Mouse (Mus musculus): ENCODE results near the gene Blmh. TPM values are rescaled to one million over a fixed set of nuclear protein-coding genes. Genes with fewer than 3 reads are reported as not detected.

Blmh gene
- total and polyA plus RNA-seq, 3 experiments = 167 to 261 (median 212) TPM

DNA sequence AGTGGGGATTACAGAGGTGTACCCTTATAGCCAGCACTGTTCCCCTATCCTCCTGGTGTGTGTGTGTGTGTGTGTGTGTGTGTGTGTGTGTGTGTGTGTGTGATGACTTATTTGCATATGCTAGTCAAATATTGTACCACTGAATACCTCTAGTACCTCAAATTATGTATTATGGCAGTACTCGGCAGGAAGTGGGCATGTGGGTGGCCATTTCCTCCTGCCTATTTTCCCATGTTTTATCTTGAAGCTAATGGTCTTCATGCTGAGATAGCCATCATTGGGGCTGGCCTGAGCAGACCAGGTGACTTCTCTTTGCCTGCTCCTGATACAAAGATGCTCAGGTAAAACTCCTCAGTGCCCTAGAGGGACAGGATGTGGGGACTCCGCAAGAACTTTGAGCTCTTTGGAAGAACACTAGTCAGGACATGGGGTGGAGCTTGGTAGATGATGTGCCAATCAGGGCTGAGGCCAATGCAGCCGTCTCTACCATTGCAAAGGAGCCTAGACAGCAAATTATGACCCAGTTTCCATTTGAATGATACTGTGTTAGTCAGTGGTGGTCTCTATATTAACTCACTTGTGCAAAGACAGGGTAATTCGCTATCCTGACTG, 32.8 kb upstream of the Blmh start:
- H3K4me1 ChIP-seq (ENCODE audit: control insufficient read depth in 1 of 2, insufficient read depth in 2 of 2) = peaks cover 9 to 37% of the 10 kb centered on the region in 2 experiments; a peak in 3 of 4 replicates
- in situ Hi-C loops (cut with MboI; ENCODE audit: low pct_ligation_motif_present, low pct_unique_long_range_greater_than_20kb, low sequenced_read_pairs) (loop anchor here (5.0 to 10.0 kb wide), 2 partner anchors 105 to 197 kb away; no protein-coding TSS in a partner anchor), dilution Hi-C loops (cut with MboI; ENCODE audit: extremely low pct_ligation_motif_present, extremely low pct_unique_long_range_greater_than_20kb, low sequenced_read_pairs) (no loop called here)
- no peaks in the 10 kb centered on the region for H3K9me3 ChIP-seq (replicated peaks; ENCODE audit: low read length)
- no peak for DNase-seq (ENCODE audit: extremely low read depth)
- H3K4me3 ChIP-seq (replicated peaks in 1 of 3; ENCODE audit: low read depth in 2 of 3, low read length in 2 of 3, poor library complexity in 1 of 3) = no peak overlapping the region
- H3K9ac ChIP-seq (ENCODE audit: insufficient read depth, low read depth) = no peak overlapping the region
- H3K4me2 ChIP-seq (ENCODE audit: insufficient read depth, low read depth, poor library complexity, severe bottlenecking) = no peak overlapping the region
- no peaks in the 10 kb centered on the region for H3K79me2 ChIP-seq (replicated peaks; ENCODE audit: control insufficient read depth, extremely low read depth, insufficient read depth, poor library complexity, severe bottlenecking)
- H3K27ac ChIP-seq (ENCODE audit: insufficient read depth, low read depth) = no peak overlapping the region
- H3K36me3 ChIP-seq (replicated peaks in 1 of 2; ENCODE audit: control insufficient read depth in 1 of 2, insufficient read depth in 1 of 2, low read length in 1 of 2) = no peaks in the 10 kb centered on the region
- H3K27me3 ChIP-seq (replicated peaks) = no peaks in the 10 kb centered on the region
- no peak for TF ChIP-seq BHLHE40 (IDR thresholded peaks at IDR 0.05; ENCODE audit: low read depth, low read length)
- TF ChIP-seq SIN3A (IDR thresholded peaks at IDR 0.05; ENCODE audit: low read length) = no peak
- no peak for TF ChIP-seq ELF1 (IDR thresholded peaks at IDR 0.05; ENCODE audit: low read depth, low read length)
- TF ChIP-seq GABPA (IDR thresholded peaks at IDR 0.05; ENCODE audit: insufficient replicate concordance, low read depth, low read length) = no peak
- no peak for TF ChIP-seq RCOR1 (conservative IDR thresholded peaks at IDR 0.05; ENCODE audit: low read depth, low read length)
- TF ChIP-seq CTCF (conservative IDR thresholded peaks at IDR 0.05 in 1 of 2, IDR thresholded peaks at IDR 0.05 in 1 of 2; ENCODE audit: low read depth in 2 of 2, low read length in 2 of 2) = no peak
- no peak for TF ChIP-seq RAD21 (IDR thresholded peaks at IDR 0.05; ENCODE audit: low read depth, low read length)
- TF ChIP-seq ZKSCAN1 (IDR thresholded peaks at IDR 0.05; ENCODE audit: borderline replicate concordance, low read depth, low read length) = no peak
- no peak for TF ChIP-seq JUN (IDR thresholded peaks at IDR 0.05; ENCODE audit: insufficient read depth, low read depth, low read length)
- TF ChIP-seq MYC (IDR thresholded peaks at IDR 0.05; ENCODE audit: low read depth, low read length) = no peak
- no peak for TF ChIP-seq USF1 (IDR thresholded peaks at IDR 0.05; ENCODE audit: low read depth, low read length)
- TF ChIP-seq MAFK (IDR thresholded peaks at IDR 0.05; ENCODE audit: insufficient replicate concordance, low read length) = no peak
- no peak for TF ChIP-seq KAT2A (IDR thresholded peaks at IDR 0.05; ENCODE audit: insufficient replicate concordance, low read length)
- no peak for TF ChIP-seq ZC3H11A (IDR thresholded peaks at IDR 0.05; ENCODE audit: low read depth, low read length)
- TF ChIP-seq MAZ (IDR thresholded peaks at IDR 0.05; ENCODE audit: low read depth, low read length) = no peak
- no peak for TF ChIP-seq CHD1 (IDR thresholded peaks at IDR 0.05; ENCODE audit: low read depth, low read length)
- TF ChIP-seq NELFE (IDR thresholded peaks at IDR 0.05; ENCODE audit: low read depth, low read length) = no peak
- no peak for TF ChIP-seq MEF2A (IDR thresholded peaks at IDR 0.05; ENCODE audit: borderline replicate concordance, low read depth, low read length)
- no peak for TF ChIP-seq HCFC1 (IDR thresholded peaks at IDR 0.05; ENCODE audit: low read depth, low read length)
- TF ChIP-seq UBTF (IDR thresholded peaks at IDR 0.05; ENCODE audit: low read depth, low read length) = no peak

- no peak overlapping the region for H3K4me3 ChIP-seq (replicated peaks in 1 of 3; ENCODE audit: low read depth in 2 of 3, low read length in 2 of 3, poor library complexity in 1 of 3)
- dilution Hi-C loops (cut with MboI; ENCODE audit: extremely low pct_ligation_motif_present, extremely low pct_unique_long_range_greater_than_20kb, low sequenced_read_pairs) (no loop called here), in situ Hi-C loops (cut with MboI; ENCODE audit: low pct_ligation_motif_present, low pct_unique_long_range_greater_than_20kb, low sequenced_read_pairs) (loop anchor here (5.0 to 10.0 kb wide), 2 partner anchors 106 to 198 kb away; no protein-coding TSS in a partner anchor)
- no peak overlapping the region for H3K27ac ChIP-seq (ENCODE audit: insufficient read depth, low read depth)
- no peaks in the 10 kb centered on the region for H3K79me2 ChIP-seq (replicated peaks; ENCODE audit: control insufficient read depth, extremely low read depth, insufficient read depth, poor library complexity, severe bottlenecking)
- no peaks in the 10 kb centered on the region for H3K9me3 ChIP-seq (replicated peaks; ENCODE audit: low read length)
- no peaks in the 10 kb centered on the region for H3K27me3 ChIP-seq (replicated peaks)
- TF ChIP-seq TCF12 (IDR thresholded peaks at IDR 0.05; ENCODE audit: low read depth, low read length) = no peak
- no peak for TF ChIP-seq E2F4 (IDR thresholded peaks at IDR 0.05; ENCODE audit: insufficient replicate concordance, low read depth, low read length)
- no peak for TF ChIP-seq RAD21 (IDR thresholded peaks at IDR 0.05; ENCODE audit: low read depth, low read length)
- TF ChIP-seq PAX5 (IDR thresholded peaks at IDR 0.05; ENCODE audit: low read length) = no peak
- no peak for TF ChIP-seq EP300 (IDR thresholded peaks at IDR 0.05; ENCODE audit: low read length)
- no peak for TF ChIP-seq USF2 (conservative IDR thresholded peaks at IDR 0.05; ENCODE audit: low read depth, low read length)
- no peak for TF ChIP-seq KAT2A (IDR thresholded peaks at IDR 0.05; ENCODE audit: insufficient replicate concordance, low read length)
- no peak for TF ChIP-seq MAFK (IDR thresholded peaks at IDR 0.05; ENCODE audit: insufficient replicate concordance, low read length)
- no peaks in the 10 kb centered on the region for H3K36me3 ChIP-seq (replicated peaks in 1 of 2; ENCODE audit: control insufficient read depth in 1 of 2, insufficient read depth in 1 of 2, low read length in 1 of 2)
- DNase-seq (ENCODE audit: extremely low read depth) = no peak
- no peak overlapping the region for H3K4me2 ChIP-seq (ENCODE audit: insufficient read depth, low read depth, poor library complexity, severe bottlenecking)
- H3K4me1 ChIP-seq (ENCODE audit: control insufficient read depth in 1 of 2, insufficient read depth in 2 of 2) = peaks cover 11 to 44% of the 10 kb centered on the region in 2 experiments
- H3K9ac ChIP-seq (ENCODE audit: insufficient read depth, low read depth) = no peak overlapping the region
Measured at GRCm38 (mm10) chr11:76892972-76893371, 31.6 kb upstream of the Blmh start.
